Mouse (Mus musculus): ENCODE results near the gene Chrm2. TPM values are rescaled to one million over a fixed set of nuclear protein-coding genes. Genes with fewer than 3 reads are reported as not detected.
A peak's percentile ranks its signal among the peaks of the same experiment; 100 is the strongest.

The Chrm2 gene
- total and polyA plus RNA-seq, 2 experiments from 2014 or later, result 14.8 to 37.0 TPM

DNA sequence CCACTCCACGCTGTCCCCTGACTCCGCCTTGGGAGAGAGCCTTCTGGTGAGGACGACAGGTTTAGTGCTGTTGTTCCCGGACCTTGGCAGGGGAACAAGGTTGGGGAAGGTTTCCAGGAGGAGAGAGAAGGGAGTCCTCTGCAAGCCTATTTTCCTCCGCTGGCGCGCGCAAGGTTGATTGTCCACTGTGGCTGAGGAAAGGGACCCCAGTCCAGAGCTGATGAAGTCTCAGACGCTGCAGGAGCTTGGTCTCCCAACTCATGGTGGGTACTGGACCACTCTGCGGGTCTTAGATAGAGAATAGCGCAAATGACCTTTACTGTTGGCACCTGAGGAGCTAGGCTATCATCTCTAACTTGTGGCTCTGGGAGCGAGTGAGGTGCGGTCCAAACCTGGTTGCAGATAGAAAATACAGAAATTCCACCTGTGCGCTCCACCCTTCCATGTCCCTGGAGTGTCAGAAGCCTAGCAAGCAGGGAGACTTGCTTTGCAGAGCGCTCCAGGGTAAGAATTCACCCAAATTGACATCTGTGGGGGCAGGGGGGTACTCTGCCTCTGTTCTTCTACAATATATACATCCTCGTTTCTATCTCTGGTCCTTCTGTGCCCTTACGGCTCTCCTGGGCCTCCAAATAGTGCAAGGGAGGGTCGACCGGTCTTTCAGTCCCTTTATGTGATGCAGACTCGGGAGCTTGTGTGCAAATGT, 1.5 kb downstream of the Chrm2 start:
- DNase-seq (ENCODE audit: low spot score), result peak; percentile 38
- Histone ChIP-seq H3K36me3 (replicated peaks; ENCODE audit: control insufficient read depth, insufficient read depth, low read length) (0 out of 2 replicates have a peak, but pooled peaks cover 3% of the 10 kb centered on the region), H3K4me2 (ENCODE audit: low read depth, low read length) (peak overlapping the region; percentile 90), H3K4me1 (ENCODE audit: control insufficient read depth, insufficient read depth) (peaks cover 18% of the 10 kb centered on the region; the same call in 1 of the 2 replicates), H3K9ac (replicated peaks; ENCODE audit: low read depth, low read length) (peak overlapping the region; percentile 81), H3K9me3 (replicated peaks; ENCODE audit: control insufficient read depth, low read length) (no peaks in the 10 kb centered on the region), H3K4me3 (ENCODE audit: low read depth, low read length) (peak overlapping the region; percentile 59), H3K27ac (ENCODE audit: low read depth) (peak overlapping the region; percentile 81), H3K27me3 (ENCODE audit: control insufficient read depth, insufficient read depth, low read length) (no peaks in the 10 kb centered on the region)
- peak; percentile 15 for ATAC-seq (ENCODE audit: insufficient read depth, low read depth)
- no peak for TF ChIP-seq CTCF (IDR thresholded peaks at IDR 0.05; ENCODE audit: low read depth)
- no peak for TF ChIP-seq EP300 (IDR thresholded peaks at IDR 0.05; ENCODE audit: low read depth)
- 27% methylated on average over 20 of the region's 20 CpGs for WGBS

- H3K9ac ChIP-seq (replicated peaks; ENCODE audit: low read depth, low read length), result no peak overlapping the region
- H3K27ac ChIP-seq (ENCODE audit: low read depth), result peak overlapping the region; percentile 16; the same call in 1 of the 2 replicates
- 0 out of 2 replicates have a peak, but pooled peaks cover 3% of the 10 kb centered on the region for H3K36me3 ChIP-seq (replicated peaks; ENCODE audit: control insufficient read depth, insufficient read depth, low read length)
- WGBS, result 66% methylated on average over 4 of the region's 4 CpGs
- TF ChIP-seq CTCF (IDR thresholded peaks at IDR 0.05; ENCODE audit: low read depth) (peak; percentile 64), EP300 (IDR thresholded peaks at IDR 0.05; ENCODE audit: low read depth) (no peak)
- peaks cover 40% of the 10 kb centered on the region for H3K4me1 ChIP-seq (ENCODE audit: control insufficient read depth, insufficient read depth)
- no peaks in the 10 kb centered on the region for H3K27me3 ChIP-seq (ENCODE audit: control insufficient read depth, insufficient read depth, low read length)
- no peak for ATAC-seq (ENCODE audit: insufficient read depth, low read depth)
- no peak overlapping the region for H3K4me3 ChIP-seq (ENCODE audit: low read depth, low read length)
- DNase-seq (ENCODE audit: low spot score), result peak; percentile 39
- H3K4me2 ChIP-seq (ENCODE audit: low read depth, low read length), result no peak overlapping the region
- no peaks in the 10 kb centered on the region for H3K9me3 ChIP-seq (replicated peaks; ENCODE audit: control insufficient read depth, low read length)
These were observed 5.8 kb downstream of the Chrm2 start for GRCm38 (mm10) chr6:36393705-36394104.

DNA sequence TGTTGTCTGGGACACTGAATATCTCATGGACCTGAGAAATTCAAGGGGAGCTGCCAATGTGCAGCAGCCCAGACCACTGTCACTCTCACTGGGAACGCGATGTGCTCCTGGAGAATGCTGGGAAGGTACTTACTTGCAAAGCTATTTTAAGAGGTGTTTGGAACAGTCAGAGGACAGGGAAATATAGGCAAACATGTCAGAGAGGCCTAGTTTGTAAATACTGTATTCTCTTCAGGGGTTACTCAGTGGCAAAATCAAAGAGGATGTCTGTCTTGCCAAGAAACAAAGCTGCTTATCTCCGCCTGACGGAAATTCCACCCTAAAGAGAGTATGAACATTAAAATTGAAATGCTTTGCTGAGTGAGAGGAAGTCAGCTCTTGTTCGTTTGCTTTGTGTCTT, 17.3 kb downstream of the Chrm2 start:
- H3K27me3 ChIP-seq (ENCODE audit: control insufficient read depth, insufficient read depth, low read length), result no peaks in the 10 kb centered on the region
- H3K36me3 ChIP-seq (replicated peaks; ENCODE audit: control insufficient read depth, insufficient read depth, low read length), result no peaks in the 10 kb centered on the region
- H3K9ac ChIP-seq (replicated peaks; ENCODE audit: low read depth, low read length), result no peak overlapping the region
- 7% methylated on average over 5 of the region's 5 CpGs for WGBS
- no peaks in the 10 kb centered on the region for H3K9me3 ChIP-seq (replicated peaks; ENCODE audit: control insufficient read depth, low read length)
- ATAC-seq (ENCODE audit: insufficient read depth, low read depth), result peak; percentile 99
- peaks cover 15% of the 10 kb centered on the region for H3K4me1 ChIP-seq (ENCODE audit: control insufficient read depth, insufficient read depth)
- H3K4me3 ChIP-seq (ENCODE audit: low read depth, low read length), result no peak overlapping the region
- no peak for TF ChIP-seq CTCF (IDR thresholded peaks at IDR 0.05; ENCODE audit: low read depth)
- TF ChIP-seq EP300 (IDR thresholded peaks at IDR 0.05; ENCODE audit: low read depth), result peak; percentile 99
- peak overlapping the region; percentile 23; the same call in 1 of the 2 replicates for H3K4me2 ChIP-seq (ENCODE audit: low read depth, low read length)
- peak; percentile 98 for DNase-seq (ENCODE audit: low spot score)
- H3K27ac ChIP-seq (ENCODE audit: low read depth), result peak overlapping the region; percentile 96

DNA sequence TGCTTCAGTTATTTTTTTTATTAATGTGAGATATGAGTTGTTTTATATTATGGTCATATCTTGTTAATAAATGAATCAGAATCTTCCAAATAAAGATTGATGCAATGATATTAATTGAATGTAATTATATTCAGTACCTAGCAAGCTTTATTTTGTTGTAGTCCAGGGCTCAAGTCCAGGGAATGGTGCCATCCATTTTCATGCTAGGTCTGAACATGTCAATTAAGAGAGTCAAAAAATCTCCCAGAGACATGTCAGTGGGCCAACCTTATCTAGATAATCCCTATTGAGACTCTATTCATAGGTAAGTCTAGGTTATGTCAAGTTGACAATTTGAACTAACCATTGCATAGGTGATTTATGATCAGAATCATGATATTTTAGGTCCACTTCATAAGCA, 21.1 kb downstream of the Chrm2 start:
- DNase-seq (ENCODE audit: low spot score) (no peak), ATAC-seq (ENCODE audit: insufficient read depth, low read depth) (no peak)
- no peak overlapping the region for H3K27ac ChIP-seq (ENCODE audit: low read depth)
- no peak overlapping the region for H3K4me2 ChIP-seq (ENCODE audit: low read depth, low read length)
- 0 out of 2 replicates have a peak, but pooled peaks cover 4% of the 10 kb centered on the region for H3K36me3 ChIP-seq (replicated peaks; ENCODE audit: control insufficient read depth, insufficient read depth, low read length)
- no peak for TF ChIP-seq CTCF (IDR thresholded peaks at IDR 0.05; ENCODE audit: low read depth)
- TF ChIP-seq EP300 (IDR thresholded peaks at IDR 0.05; ENCODE audit: low read depth), result no peak
- H3K9me3 ChIP-seq (replicated peaks; ENCODE audit: control insufficient read depth, low read length), result no peaks in the 10 kb centered on the region
- H3K9ac ChIP-seq (replicated peaks; ENCODE audit: low read depth, low read length), result no peak overlapping the region
- H3K4me1 ChIP-seq (ENCODE audit: control insufficient read depth, insufficient read depth), result peaks cover 15% of the 10 kb centered on the region
- H3K4me3 ChIP-seq (ENCODE audit: low read depth, low read length), result no peak overlapping the region
- no peaks in the 10 kb centered on the region for H3K27me3 ChIP-seq (ENCODE audit: control insufficient read depth, insufficient read depth, low read length)

DNA sequence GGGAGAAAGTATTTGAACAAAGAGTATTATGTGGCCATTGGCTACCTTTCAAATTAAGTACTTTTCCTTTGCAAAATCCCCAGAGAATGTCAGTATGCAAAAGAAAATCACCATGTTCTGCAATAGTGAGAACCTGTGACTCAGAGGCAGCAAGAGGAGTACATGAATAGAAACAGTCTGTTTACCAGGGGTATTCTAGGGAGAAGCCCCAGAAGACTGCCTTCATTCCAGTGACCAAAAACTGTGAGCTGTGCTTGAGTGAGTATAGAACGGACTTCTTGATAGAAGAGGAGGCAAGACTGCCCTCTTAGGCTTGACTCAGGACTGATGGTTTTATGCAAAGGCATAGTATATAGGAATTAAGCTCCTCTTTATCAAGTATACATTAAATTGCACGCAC, 22.2 kb downstream of the Chrm2 start:
- no peak overlapping the region for H3K4me2 ChIP-seq (ENCODE audit: low read depth, low read length)
- H3K9ac ChIP-seq (replicated peaks; ENCODE audit: low read depth, low read length), result no peak overlapping the region
- TF ChIP-seq EP300 (IDR thresholded peaks at IDR 0.05; ENCODE audit: low read depth) (no peak), CTCF (IDR thresholded peaks at IDR 0.05; ENCODE audit: low read depth) (no peak)
- no peak overlapping the region for H3K4me3 ChIP-seq (ENCODE audit: low read depth, low read length)
- DNase-seq (ENCODE audit: low spot score) (no peak), ATAC-seq (ENCODE audit: insufficient read depth, low read depth) (no peak)
- WGBS, result 79% methylated on average over 2 of the region's 2 CpGs
- no peaks in the 10 kb centered on the region for H3K9me3 ChIP-seq (replicated peaks; ENCODE audit: control insufficient read depth, low read length)
- 0 out of 2 replicates have a peak, but pooled peaks cover 4% of the 10 kb centered on the region for H3K36me3 ChIP-seq (replicated peaks; ENCODE audit: control insufficient read depth, insufficient read depth, low read length)
- no peak overlapping the region for H3K27ac ChIP-seq (ENCODE audit: low read depth)
- peaks cover 13% of the 10 kb centered on the region for H3K4me1 ChIP-seq (ENCODE audit: control insufficient read depth, insufficient read depth)
- no peaks in the 10 kb centered on the region for H3K27me3 ChIP-seq (ENCODE audit: control insufficient read depth, insufficient read depth, low read length)
